Mouse (Mus musculus): ENCODE results near the gene Cdkal1. TPM values are rescaled to one million over a fixed set of nuclear protein-coding genes. Genes with fewer than 3 reads are reported as not detected.

Gene Cdkal1
- polyA plus RNA-seq, 1 experiment = 5.1 TPM

DNA sequence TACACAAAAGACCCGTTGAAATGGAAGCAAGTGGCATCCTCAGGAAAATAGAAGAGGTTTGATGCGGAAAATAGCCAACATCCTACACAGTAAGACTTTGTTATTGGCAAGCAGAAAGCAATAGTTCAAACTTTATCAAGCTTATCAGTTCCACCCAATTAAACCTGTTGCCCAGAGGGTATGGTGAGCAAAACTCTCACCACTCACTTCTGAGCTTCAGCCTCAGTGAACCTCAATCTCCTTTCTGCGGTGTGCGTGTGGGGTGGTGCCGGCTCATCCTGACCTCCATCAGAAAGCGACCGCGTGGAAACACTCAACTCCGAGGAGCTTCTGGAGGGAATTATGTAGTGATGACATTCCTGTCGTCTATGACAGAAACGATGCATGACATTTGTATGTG lies 621.5 kb downstream of the Cdkal1 start:
- Histone ChIP-seq H3K79me3 (ENCODE audit: low read depth) (no peaks in the 10 kb centered on the region), H3ac (ENCODE audit: control insufficient read depth, insufficient read length, low read depth) (no peak overlapping the region), H3K36me3 (ENCODE audit: control insufficient read depth, insufficient read depth) (no peaks in the 10 kb centered on the region), H3K4me3 (ENCODE audit: insufficient read depth, poor library complexity, severe bottlenecking) (no peak overlapping the region), H3K79me2 (ENCODE audit: control insufficient read depth, insufficient read depth) (no peaks in the 10 kb centered on the region), H3K27me3 (ENCODE audit: control insufficient read depth, insufficient read depth, insufficient read length) (no peaks in the 10 kb centered on the region)
- TF ChIP-seq CTCF (IDR thresholded peaks at IDR 0.05; ENCODE audit: control insufficient read depth, insufficient read depth, insufficient read length) (no peak), MAX (IDR thresholded peaks at IDR 0.05) (no peak), MYOG (IDR thresholded peaks at IDR 0.05; ENCODE audit: control insufficient read depth, extremely low read depth, insufficient read length) (no peak), MYOD1 (IDR thresholded peaks at IDR 0.05; ENCODE audit: control insufficient read depth, insufficient read length, low read depth) (no peak), USF1 (IDR thresholded peaks at IDR 0.05; ENCODE audit: low read depth) (no peak), FOSL1 (IDR thresholded peaks at IDR 0.05; ENCODE audit: insufficient read depth, low read length, poor library complexity, severe bottlenecking) (no peak)

- H3K36me3 ChIP-seq (ENCODE audit: control insufficient read depth, insufficient read depth) = no peaks in the 10 kb centered on the region
- H3ac ChIP-seq (ENCODE audit: control insufficient read depth, insufficient read length, low read depth) = no peak overlapping the region
- H3K79me3 ChIP-seq (ENCODE audit: low read depth) = no peaks in the 10 kb centered on the region
- no peak overlapping the region for H3K4me3 ChIP-seq (ENCODE audit: insufficient read depth, poor library complexity, severe bottlenecking)
- TF ChIP-seq MYOD1 (IDR thresholded peaks at IDR 0.05; ENCODE audit: control insufficient read depth, insufficient read length, low read depth) (no peak), MAX (IDR thresholded peaks at IDR 0.05) (no peak), CTCF (IDR thresholded peaks at IDR 0.05; ENCODE audit: control insufficient read depth, insufficient read depth, insufficient read length) (no peak), USF1 (IDR thresholded peaks at IDR 0.05; ENCODE audit: low read depth) (no peak), FOSL1 (IDR thresholded peaks at IDR 0.05; ENCODE audit: insufficient read depth, low read length, poor library complexity, severe bottlenecking) (no peak), MYOG (IDR thresholded peaks at IDR 0.05; ENCODE audit: control insufficient read depth, extremely low read depth, insufficient read length) (no peak), CEBPB (IDR thresholded peaks at IDR 0.05; ENCODE audit: low read depth) (no peak)
- H3K27me3 ChIP-seq (ENCODE audit: control insufficient read depth, insufficient read depth, insufficient read length) = no peaks in the 10 kb centered on the region
- H3K79me2 ChIP-seq (ENCODE audit: control insufficient read depth, insufficient read depth) = no peaks in the 10 kb centered on the region
These were observed 622.8 kb downstream of the Cdkal1 start for GRCm38 (mm10) chr13:29232681-29233080.

GRCm38 (mm10) chr13:29224815-29225214 lies 630.7 kb downstream of the Cdkal1 start:
- no peak overlapping the region for H3K4me3 ChIP-seq (ENCODE audit: insufficient read depth, poor library complexity, severe bottlenecking)
- H3ac ChIP-seq (ENCODE audit: control insufficient read depth, insufficient read length, low read depth) = no peak overlapping the region
- H3K36me3 ChIP-seq (ENCODE audit: control insufficient read depth, insufficient read depth) = no peaks in the 10 kb centered on the region
- no peaks in the 10 kb centered on the region for H3K79me2 ChIP-seq (ENCODE audit: control insufficient read depth, insufficient read depth)
- no peaks in the 10 kb centered on the region for H3K79me3 ChIP-seq (ENCODE audit: low read depth)
- no peaks in the 10 kb centered on the region for H3K27me3 ChIP-seq (ENCODE audit: control insufficient read depth, insufficient read depth, insufficient read length)
- TF ChIP-seq MYOD1 (IDR thresholded peaks at IDR 0.05; ENCODE audit: control insufficient read depth, insufficient read length, low read depth) = peak; percentile 16
- TF ChIP-seq CTCF (IDR thresholded peaks at IDR 0.05; ENCODE audit: control insufficient read depth, insufficient read depth, insufficient read length) = no peak
- no peak for TF ChIP-seq CEBPB (IDR thresholded peaks at IDR 0.05; ENCODE audit: low read depth)

DNA sequence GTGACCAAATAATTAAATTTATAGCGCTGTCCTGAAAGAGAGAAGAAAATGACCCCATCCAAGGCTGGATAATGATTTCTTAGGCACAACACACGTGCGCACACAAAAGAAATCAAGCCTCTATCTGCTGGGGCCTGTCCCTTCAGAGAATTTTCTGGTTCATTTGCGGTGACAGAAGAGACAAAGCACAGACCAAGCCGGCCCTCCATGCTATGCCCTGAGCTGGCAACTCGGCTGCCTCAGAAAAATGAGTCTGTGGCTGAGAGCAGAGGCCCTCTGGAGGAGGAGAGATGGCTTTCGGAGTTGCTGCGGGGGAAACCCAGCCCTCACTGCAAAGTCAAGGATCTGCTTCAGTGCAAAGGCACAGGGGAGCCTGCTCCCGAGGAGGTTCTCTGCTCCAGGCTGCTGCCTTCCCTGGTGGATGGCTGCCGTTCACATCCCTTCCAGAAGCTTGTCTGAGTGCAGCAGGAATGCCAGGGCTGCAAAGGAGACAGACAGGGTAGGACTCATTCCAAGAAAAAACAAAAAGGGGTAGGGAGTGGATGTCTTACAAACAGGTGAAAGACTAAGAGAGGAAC lies 633.1 kb downstream of the Cdkal1 start:
- Histone ChIP-seq H3ac (ENCODE audit: control insufficient read depth, insufficient read length, low read depth) (no peak overlapping the region), H3K36me3 (ENCODE audit: control insufficient read depth, insufficient read depth) (no peaks in the 10 kb centered on the region), H3K27me3 (ENCODE audit: control insufficient read depth, insufficient read depth, insufficient read length) (no peaks in the 10 kb centered on the region), H3K79me3 (ENCODE audit: low read depth) (no peaks in the 10 kb centered on the region), H3K4me3 (ENCODE audit: insufficient read depth, poor library complexity, severe bottlenecking) (no peak overlapping the region), H3K79me2 (ENCODE audit: control insufficient read depth, insufficient read depth) (no peaks in the 10 kb centered on the region)
- TF ChIP-seq CEBPB (IDR thresholded peaks at IDR 0.05; ENCODE audit: low read depth) = no peak
- TF ChIP-seq MYOG (IDR thresholded peaks at IDR 0.05; ENCODE audit: control insufficient read depth, extremely low read depth, insufficient read length) = no peak
- TF ChIP-seq MAX (IDR thresholded peaks at IDR 0.05) = no peak
- TF ChIP-seq USF1 (IDR thresholded peaks at IDR 0.05; ENCODE audit: low read depth) = no peak
- TF ChIP-seq CTCF (IDR thresholded peaks at IDR 0.05; ENCODE audit: control insufficient read depth, insufficient read depth, insufficient read length) = no peak
- TF ChIP-seq FOSL1 (IDR thresholded peaks at IDR 0.05; ENCODE audit: insufficient read depth, low read length, poor library complexity, severe bottlenecking) = no peak
- no peak for TF ChIP-seq MYOD1 (IDR thresholded peaks at IDR 0.05; ENCODE audit: control insufficient read depth, insufficient read length, low read depth)

- no peak for TF ChIP-seq MAX (IDR thresholded peaks at IDR 0.05)
- no peak for TF ChIP-seq CTCF (IDR thresholded peaks at IDR 0.05; ENCODE audit: control insufficient read depth, insufficient read depth, insufficient read length)
- no peak for TF ChIP-seq USF1 (IDR thresholded peaks at IDR 0.05; ENCODE audit: low read depth)
- TF ChIP-seq MYOG (IDR thresholded peaks at IDR 0.05; ENCODE audit: control insufficient read depth, extremely low read depth, insufficient read length) = no peak
- no peak for TF ChIP-seq FOSL1 (IDR thresholded peaks at IDR 0.05; ENCODE audit: insufficient read depth, low read length, poor library complexity, severe bottlenecking)
- TF ChIP-seq MYOD1 (IDR thresholded peaks at IDR 0.05; ENCODE audit: control insufficient read depth, insufficient read length, low read depth) = no peak
- no peak overlapping the region for H3ac ChIP-seq (ENCODE audit: control insufficient read depth, insufficient read length, low read depth)
- no peaks in the 10 kb centered on the region for H3K36me3 ChIP-seq (ENCODE audit: control insufficient read depth, insufficient read depth)
- H3K79me3 ChIP-seq (ENCODE audit: low read depth) = no peaks in the 10 kb centered on the region
- no peaks in the 10 kb centered on the region for H3K79me2 ChIP-seq (ENCODE audit: control insufficient read depth, insufficient read depth)
- H3K4me3 ChIP-seq (ENCODE audit: insufficient read depth, poor library complexity, severe bottlenecking) = no peak overlapping the region
- H3K27me3 ChIP-seq (ENCODE audit: control insufficient read depth, insufficient read depth, insufficient read length) = no peaks in the 10 kb centered on the region
These were observed 633.8 kb downstream of the Cdkal1 start for GRCm38 (mm10) chr13:29221646-29222045.

GRCm38 (mm10) chr13:29218594-29219230 lies 636.8 kb downstream of the Cdkal1 start:
- no peaks in the 10 kb centered on the region for H3K79me3 ChIP-seq (ENCODE audit: low read depth)
- no peaks in the 10 kb centered on the region for H3K27me3 ChIP-seq (ENCODE audit: control insufficient read depth, insufficient read depth, insufficient read length)
- H3K4me3 ChIP-seq (ENCODE audit: insufficient read depth, poor library complexity, severe bottlenecking) = no peak overlapping the region
- H3K79me2 ChIP-seq (ENCODE audit: control insufficient read depth, insufficient read depth) = no peaks in the 10 kb centered on the region
- H3K36me3 ChIP-seq (ENCODE audit: control insufficient read depth, insufficient read depth) = no peaks in the 10 kb centered on the region
- TF ChIP-seq CEBPB (IDR thresholded peaks at IDR 0.05; ENCODE audit: low read depth) = no peak
- TF ChIP-seq MYOG (IDR thresholded peaks at IDR 0.05; ENCODE audit: control insufficient read depth, extremely low read depth, insufficient read length) = no peak
- no peak for TF ChIP-seq MAX (IDR thresholded peaks at IDR 0.05)
- TF ChIP-seq MYOD1 (IDR thresholded peaks at IDR 0.05; ENCODE audit: control insufficient read depth, insufficient read length, low read depth) = no peak
- TF ChIP-seq USF1 (IDR thresholded peaks at IDR 0.05; ENCODE audit: low read depth) = no peak
- no peak overlapping the region for H3ac ChIP-seq (ENCODE audit: control insufficient read depth, insufficient read length, low read depth)
